Mouse (Mus musculus) embryo, embryonic 9.5 days (tissue): ENCODE data around the gene Gm9964.
A peak's percentile ranks its signal among the peaks of the same experiment; 100 is the strongest.
"Not testable (repeated sequence)": the region's sequence is repeated elsewhere in the genome, so short reads cannot be mapped to it uniquely, and the experiment has no call there.

Experiments used
- DNase-seq: peaks from one replicate; pipeline ENCODE4 v3.0.0-alpha.2; 2017; ENCODE audit errors: extremely low spot score

The Gm9964 gene

DNA sequence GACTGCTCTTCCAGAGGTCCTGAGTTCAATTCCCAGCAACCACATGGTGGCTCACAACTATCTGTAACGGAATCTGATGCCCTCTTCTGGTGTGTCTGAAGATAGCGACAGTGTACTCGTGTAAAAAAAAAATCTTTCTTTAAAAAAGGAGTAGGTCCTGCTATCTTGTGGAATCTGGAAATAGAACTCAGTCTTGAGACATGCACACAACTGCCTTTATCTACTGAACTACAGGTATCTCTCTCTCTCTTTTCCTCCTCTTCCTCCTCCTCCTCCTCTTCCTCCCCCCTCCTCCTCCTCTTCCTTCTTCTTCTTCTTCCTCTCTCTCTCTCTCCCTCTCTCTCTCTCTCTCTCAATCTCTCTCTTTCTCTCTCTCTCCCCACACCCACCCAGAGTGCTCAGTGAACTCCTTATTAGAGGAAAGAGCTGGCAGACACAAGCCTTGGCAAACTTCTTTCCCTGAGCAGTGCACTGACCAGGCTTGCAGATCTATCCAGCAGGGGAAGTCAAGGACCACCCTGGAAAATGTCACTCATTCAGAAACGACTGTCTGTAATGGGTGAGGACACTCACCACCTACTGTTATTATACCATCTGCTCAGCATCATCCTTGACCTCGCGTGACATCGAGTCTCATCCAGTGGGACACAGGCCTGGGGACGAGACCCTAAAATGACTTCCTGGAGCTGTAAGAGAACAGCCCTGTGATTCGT, 3.2 kb upstream of the Gm9964 start:
- no peak for DNase-seq

DNA sequence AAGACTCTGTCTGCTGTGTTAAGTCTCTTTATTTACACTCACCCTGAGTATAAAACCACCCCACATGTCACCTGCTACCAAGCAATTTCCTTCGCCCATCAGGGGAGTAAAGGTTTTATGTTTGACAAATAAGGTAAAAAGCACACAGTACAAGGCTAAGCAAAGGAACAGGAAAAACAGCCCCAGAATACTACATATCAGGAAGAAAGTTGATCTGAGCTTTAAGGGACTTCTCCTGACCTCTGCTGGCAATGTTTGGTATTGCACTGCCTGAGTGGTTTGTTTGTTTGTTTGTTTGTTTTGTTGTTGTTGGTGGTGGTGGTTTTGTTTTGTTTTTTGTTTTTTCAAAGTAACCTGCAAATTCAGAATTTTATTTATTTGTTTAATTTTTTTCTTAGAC, 539 bp downstream of the Gm9964 start:
- DNase-seq = peak; percentile 29

DNA sequence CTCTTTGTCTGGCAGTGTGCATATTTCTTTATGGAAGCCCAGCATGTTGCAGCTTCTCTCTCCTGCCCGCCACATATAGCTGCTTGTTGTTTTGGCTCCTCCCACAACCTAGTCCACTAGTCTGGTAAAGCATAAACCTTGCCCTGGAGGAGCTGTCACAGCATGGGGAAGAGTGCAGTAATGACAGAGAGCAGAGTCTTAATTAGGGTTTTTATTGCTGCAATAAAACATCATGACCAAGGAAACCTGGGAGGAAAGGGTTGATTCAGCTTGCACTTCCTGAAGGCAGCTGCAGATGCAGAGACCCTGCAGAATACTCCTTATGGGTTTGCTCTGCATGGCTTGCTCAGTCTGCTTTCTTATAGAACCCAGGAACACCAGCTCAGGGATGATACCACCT, 2.7 kb downstream of the Gm9964 start:
- DNase-seq = no peak

DNA sequence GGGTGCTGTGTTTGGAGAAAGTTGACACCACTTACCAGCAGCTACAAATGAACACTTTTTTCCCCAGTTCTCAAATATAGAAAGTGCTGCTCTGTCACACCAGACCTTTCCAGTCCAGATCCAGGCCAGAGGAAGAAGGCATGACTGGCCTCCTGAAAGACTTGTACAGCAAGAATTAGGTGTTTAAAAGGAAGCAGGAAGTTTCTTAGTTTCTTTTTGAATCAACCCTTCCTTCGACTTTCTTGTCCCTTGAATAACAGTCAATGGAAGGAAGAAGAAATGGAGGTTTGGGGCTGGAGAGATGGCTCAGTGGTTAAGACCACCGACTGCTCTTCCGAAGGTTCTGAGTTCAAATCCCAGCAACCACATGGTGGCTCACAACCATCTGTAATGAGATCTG, 3.7 kb downstream of the Gm9964 start:
- DNase-seq = no peak

DNA sequence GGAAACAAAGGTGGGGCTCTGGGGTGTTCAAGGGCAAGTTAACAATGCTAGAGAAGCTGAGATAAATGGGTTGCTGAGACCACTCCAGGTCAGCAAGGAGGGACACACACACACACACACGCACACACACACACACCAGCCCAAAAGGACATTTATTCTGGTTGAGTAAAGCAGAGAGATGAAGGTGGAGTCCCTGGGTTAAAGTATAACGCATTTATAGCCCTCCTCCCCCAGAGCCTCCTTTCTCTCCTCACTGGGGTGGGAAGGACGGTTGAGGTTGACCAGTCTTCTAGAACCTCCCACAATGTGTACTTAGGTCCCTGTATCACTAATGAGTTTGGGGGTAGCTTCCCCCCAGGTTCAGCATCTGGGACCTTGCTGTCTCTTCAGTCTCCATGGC, 4.6 kb downstream of the Gm9964 start:
- no peak for DNase-seq

DNA sequence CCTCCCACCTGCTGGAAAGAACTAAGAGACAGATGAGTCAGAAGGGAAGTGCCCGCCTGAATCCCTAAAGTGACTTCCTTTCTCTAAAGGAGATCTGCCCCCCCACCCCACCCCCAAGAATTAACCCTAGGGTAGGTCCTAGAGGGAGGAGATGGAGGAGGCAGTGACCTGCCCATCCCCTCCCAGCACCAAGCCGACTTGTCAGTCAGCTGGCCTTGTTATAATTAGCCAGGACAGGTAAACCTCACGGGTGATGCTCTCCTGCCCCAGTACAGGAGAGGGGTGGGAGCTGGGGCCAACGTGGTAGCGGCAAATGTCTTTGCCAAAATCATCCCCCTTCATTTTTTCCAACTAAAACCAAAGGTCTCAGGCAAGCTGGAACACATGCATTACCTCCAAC, 5.1 kb downstream of the Gm9964 start:
- no peak for DNase-seq

DNA sequence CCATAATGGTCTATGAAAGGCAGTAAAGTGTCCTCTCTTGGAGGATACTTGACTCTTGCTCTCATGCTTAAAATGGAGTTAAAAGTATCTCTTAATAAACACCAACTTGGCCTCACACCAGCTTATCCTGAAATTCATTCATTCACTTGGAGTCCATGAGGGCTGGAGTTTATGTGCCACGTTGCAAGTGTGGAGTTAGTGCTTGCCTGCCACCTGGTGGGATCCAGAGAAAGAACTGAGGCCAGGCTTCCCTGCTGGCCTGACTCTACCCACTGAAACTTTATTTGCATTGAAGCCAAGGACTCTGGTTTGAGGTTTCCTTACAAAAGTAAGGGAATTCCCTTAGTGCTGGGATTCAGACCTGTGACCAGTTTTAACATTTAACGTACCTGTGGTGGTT, 6.2 kb downstream of the Gm9964 start:
- no peak for DNase-seq

DNA sequence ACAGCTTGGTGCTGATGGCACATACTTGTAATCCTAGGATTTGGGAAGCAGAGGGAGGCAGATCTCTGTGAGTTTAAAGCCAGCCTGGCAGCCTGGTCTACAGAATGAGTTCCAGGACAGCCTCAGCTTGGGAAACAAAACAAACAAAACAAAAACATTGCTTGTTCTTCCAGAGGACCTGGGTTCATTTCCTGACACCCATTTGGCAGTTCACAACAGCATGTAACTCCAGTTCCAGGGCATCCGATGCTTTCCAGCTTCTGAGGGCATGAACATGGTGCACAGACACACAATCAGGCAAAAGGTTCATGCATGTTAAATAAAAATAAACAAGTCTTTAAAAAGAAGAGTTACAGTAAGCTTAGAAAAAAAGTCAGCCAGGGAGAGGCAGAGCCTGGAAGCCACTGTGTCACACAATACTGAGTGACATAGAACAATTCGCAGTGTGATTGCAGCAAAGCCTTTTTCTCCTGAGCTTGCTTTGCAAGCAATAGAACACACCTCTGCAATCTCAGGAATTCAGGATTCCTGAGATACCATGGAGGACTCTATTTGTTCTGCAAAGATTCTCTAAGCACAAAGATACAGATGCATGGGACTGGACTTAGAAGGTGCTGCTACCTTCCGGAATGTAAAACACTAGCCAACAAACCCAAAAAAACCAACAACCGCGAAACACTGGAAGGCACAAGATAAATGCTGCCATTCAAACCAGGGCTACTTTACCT, 7.6 kb downstream of the Gm9964 start:
- DNase-seq = no peak

DNA sequence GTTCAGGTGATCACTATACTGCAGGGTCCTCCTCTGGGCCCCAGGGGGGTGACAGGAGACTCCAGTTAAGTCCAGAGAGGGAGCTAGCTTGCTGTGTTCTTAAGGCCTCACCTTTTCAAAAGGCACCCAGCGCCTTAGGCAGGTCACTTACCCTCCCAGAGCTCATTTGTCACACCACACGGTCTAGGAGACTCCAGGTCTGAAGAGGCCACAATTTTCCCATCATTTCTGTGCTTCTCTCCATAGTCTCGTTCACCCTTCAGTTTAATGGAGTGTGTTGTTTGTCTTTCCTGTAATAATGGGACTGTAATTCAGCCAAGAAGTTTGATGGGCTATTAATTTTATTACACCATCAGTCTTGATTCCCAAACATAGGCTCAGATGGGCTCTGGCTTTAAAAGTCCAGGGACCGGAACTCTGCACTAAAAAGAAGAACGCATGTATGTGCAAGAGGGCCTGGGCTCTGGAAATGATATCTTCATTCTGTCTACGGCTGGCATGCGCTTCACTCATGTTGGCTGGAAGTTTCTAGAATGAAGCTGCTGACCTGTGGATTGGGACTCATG, 8.3 kb downstream of the Gm9964 start:
- no peak for DNase-seq

DNA sequence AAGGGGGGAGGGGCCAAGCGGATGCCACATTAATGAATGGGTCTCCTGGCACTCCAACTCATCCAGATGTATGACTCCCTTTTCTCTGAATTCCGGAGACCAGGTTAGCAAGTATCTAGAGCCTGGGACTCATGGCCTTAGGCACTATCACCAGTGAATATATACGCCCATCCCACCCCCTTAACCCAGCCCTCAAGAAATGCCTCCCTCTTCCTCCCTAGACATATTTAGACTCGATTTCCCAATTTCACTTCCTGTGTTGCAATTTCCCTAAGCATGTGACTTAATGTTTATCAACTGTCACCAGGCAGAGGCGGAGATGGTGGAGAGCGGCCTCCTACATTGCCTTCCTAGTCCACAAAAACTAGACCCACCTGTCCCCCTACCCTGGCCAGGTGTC, 9.3 kb downstream of the Gm9964 start:
- no peak for DNase-seq

DNA sequence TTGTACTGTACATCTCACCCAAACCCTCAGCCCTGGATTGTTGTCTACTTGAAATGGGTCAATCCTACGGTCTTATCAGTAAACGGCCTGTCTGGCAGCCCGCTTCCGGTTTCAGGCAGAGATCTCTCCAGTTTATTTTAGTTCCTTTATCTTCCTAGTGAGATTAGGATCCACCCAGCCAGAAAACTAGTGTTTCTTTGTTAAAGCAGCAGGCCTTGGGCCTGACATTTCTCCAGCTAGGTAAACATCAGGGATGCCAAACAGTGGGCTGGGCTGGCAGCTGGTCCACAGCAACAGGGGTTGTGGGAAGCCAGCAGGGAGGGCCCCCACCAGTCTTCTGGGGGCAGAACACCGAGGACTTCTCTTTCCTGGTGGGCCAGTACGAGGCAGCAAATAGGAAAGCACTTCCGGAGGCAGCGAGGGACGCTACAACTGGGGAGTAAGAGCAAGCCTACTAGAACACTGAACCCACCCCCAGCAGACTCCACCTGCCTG, 10.4 kb downstream of the Gm9964 start:
- no peak for DNase-seq

DNA sequence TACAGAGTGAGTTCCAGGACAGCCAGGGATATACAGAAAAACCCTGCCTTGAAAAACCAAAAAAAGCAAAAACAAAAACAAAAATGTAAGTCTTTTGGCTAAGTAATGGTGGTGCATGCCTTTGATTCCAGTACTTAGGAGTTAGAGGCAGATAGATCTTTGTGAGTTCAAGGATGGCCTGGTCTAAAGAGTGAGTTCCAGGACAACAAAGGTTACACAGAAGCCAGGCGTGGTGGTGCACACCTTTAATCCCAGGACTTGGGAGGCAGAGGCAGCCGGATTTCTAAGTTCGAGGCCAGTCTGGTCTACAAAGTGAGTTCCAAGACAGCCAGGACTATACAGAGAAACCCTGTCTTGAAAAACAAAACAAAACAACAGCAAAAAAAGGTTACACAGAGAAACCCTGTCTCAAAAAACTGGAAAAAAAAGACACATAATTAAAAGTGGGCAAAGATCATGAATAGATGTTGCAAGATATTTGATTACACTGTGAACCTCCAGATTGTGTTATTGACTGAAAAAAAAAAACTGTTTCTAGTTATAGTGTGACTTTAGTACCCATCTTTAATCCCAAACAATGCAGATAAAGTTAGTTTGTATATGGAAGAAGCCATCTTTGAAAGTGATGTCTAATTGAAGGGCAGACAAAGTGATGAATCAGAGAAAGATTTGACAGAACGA, 13.2 kb downstream of the Gm9964 start:
- DNase-seq = no peak

DNA sequence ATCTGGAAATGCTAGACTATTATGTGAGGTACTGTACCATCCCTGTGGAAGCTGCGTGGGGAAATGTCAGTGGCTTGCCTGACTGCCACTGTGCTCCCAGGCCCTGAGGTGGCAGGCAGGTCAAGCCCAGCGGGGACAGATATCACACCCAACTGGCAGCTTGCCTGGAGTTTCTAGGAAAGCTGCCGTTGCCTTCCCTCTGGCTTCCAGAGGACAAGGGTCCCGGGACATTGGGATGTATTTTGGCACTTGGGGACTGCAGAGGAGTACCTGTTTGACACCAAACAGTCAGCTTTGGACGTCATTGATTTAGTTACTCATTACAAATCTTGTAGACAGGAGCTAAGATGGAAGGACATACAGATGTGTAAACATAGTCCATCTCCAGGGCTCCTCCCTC, 15.3 kb downstream of the Gm9964 start:
- DNase-seq = no peak

DNA sequence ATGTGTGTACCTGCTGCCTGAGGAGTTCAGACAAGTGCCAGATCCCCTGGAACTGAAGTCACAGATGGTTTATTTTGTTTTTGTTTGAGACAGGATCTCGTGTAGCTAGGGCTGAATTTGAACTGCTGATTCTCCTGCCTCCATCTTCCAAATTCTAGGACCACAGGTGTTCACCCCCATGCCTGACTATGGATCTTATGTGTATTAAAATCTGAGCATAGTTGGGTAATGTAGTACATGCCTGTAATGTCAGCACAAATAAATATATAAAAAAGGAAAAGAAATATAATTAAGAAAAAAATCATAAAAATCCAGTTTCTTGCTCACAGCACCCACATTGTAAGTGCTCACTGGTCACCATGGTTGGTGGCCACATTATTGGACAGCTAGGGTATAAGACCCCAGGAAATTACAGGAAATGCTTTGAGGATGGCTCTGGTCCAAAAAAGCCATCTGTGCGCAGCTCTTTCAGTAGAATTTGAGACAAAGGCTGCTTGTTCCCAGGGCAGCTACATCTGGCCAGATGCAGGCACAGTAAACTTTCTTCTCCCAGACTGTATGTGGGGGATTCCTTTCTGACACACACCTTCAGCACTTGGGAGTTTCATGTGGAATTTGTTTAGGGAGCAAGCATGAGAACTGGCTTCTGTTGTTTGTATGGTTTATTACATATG, 16.8 kb downstream of the Gm9964 start:
- DNase-seq = no peak

DNA sequence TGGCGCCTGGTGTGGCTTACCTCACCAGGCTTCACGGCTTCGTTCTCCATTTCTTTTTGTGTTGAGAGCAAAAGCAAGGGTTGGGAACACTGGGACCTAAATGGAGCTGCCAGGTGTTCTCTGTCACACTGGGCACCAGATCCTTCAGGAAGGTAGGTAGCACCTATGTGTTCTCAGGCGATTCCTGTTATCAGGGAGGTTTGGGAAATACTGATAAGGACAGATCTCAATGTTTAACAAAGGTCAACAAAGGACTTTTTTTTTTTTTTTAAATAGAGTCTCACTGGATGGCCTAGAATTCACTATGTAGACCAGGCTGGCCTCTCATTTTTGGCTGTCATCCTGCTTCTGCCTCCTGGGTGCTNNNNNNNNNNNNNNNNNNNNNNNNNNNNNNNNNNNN, 22.9 kb downstream of the Gm9964 start:
- no peak for DNase-seq

DNA sequence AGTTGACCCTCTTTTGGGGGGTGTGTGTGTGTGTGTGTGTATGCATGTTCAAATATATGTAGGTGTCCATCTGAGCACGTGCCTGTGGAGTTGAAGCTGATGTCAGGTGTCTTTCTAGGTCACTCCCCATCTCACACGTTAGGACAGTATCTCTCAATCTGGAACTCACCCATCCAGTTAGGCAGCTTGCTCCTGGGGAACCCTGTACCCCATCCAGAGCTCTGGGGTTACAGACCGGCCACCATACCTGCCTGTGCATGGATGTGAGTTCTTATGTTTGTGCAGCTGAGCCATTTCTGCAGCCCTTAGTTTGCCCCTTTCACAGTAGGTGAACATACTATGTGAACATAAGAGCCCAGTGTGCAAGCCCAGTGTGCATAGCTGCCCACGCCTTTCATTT, 23.7 kb downstream of the Gm9964 start:
- DNase-seq = no peak

DNA sequence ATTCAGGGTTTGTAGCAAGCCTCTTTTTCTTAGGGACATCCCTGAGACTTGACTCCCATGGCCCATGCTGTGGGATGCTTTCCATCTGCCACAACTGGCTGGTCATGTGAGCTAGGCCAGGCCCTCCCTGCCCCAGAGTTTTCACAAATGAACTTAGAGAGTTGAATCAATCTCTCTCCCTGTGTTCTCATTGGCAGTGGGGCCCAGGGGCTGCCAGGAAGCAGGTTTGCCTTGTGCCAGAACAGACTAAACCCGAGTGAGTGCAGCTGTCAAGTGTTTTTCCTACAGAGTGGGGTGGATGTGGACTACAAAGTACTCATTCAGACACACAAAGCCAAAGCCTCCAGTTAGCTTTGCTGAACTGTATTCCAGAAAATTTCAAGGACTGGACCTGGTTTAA, 29.5 kb downstream of the Gm9964 start:
- no peak for DNase-seq

DNA sequence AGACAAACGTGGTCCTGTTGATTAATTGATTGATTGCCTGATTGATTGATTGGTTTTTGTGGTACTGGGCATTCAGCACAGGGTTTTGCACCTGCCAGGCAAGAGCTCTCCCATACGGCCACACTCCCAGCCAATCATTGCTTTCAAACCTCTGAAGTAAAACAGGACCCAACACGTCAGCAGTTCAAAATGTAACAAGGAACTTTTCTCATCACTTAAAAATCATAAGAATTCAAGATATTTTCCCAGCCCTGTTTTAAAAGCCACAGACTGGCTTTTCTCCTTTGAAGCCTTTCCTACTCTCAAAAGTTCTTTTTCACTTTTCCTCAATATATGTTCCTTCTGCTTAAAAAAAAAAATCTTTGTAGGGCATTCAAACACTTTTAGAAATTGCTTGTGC, 32.3 kb downstream of the Gm9964 start:
- DNase-seq = no peak

DNA sequence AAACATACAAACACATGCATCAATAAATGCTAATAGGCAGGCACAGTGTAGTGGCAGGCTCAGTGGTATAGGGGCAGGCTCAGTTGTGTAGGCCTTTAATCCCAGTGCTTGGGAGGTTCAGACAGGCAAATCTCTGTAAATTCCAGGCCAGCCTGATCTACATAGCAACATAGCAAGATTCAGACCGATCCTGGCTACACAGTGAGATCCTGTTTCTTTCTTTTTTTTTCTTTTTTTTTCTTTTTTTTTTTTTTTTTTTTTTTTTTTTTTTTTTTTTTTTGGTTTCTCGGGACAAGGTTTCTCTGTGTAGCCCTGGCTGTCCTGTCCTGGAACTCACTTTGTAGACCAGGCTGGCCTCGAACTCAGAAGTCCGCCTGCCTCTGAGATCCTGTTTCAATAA, 36.6 kb downstream of the Gm9964 start:
- not testable (repeated sequence) for DNase-seq

DNA sequence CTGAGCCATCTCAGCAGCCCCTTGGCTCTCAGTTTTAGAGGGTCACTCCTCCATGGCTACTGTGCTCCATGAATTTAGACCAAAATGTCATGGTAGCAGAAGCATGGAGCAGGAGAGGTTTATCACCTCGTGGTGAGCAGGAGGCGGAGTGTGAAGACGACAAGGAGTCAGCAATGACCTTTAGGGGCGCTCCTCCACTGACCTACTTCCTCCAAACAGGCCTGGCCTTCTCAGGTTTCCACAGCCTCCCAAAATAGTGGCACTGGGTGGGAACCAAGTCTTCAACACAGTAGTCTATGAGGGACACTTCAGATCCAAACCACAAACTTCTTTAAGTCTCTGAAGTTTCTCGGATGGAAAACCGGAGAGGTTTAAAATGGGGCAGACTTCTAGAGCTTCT, 38.0 kb downstream of the Gm9964 start:
- no peak for DNase-seq

DNA sequence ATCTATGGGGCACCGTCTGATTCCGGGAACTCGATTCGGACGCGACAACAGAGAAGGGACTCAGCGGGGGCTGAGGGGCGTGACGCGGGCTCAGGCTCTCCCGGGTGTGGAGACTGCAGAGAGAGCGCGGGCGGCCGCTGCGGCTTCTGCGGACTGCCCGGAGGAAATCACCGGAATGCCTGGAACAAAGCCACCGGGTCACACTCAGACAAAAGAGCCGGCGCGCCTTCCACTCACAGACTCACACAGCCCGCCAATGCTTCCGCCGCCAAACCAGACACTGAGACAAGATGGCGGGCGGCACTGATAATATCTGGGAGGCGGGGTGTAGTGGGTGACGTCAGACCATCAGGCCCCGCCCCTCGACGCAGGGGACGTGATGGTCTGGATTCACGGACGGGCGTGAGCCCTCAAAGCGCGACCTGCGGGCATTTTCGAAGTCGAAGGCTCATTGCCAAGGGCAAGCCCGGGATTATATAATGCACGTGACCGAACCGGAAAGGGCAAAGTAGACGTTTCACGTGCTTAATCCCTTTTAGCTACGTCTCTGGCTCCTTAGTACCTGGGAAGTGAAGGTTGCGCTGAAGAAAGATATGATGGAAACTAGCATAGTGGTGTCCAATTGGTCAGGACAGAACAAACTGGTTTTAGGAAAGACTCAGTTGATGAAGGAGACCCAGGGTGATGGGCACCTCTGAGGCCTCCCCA, 42.2 kb downstream of the Gm9964 start, which contains the start of gene Wsb1:
Gene Wsb1, minus strand, starts transcription at position 281 of the 708 bp plus-strand sequence.
- peak; percentile 96 for DNase-seq
